Mouse (Mus musculus): Measurements from ENCODE around the gene Fat3.

Gene Fat3

GRCm38 (mm10) chr9:15880160-15880603 lies 620.9 kb downstream of the Fat3 start:
- in situ Hi-C loops (cut with MboI), result no loop called here

GRCm38 (mm10) chr9:15874506-15875160 lies 626.5 kb downstream of the Fat3 start, which contains the start of gene Mtnr1b:
Gene Mtnr1b, minus strand, starts transcription at chr9:15874556.
- in situ Hi-C loops (cut with MboI), result no loop called here

- in situ Hi-C loops (cut with MboI), result no loop called here
These were observed 631.1 kb downstream of the Fat3 start for GRCm38 (mm10) chr9:15870013-15870412.

- in situ Hi-C loops (cut with MboI), result no loop called here
These were observed 631.6 kb downstream of the Fat3 start for GRCm38 (mm10) chr9:15869456-15869855.

GRCm38 (mm10) chr9:15866280-15867072 lies 634.6 kb downstream of the Fat3 start:
- in situ Hi-C loops (cut with MboI), result no loop called here

GRCm38 (mm10) chr9:15861402-15861801 lies 639.7 kb downstream of the Fat3 start:
- in situ Hi-C loops (cut with MboI), result no loop called here
